Mouse (Mus musculus) embryonic facial prominence, embryonic 13.5 days (tissue): ENCODE measurements around the gene Pdcd1. TPM values are rescaled to one million over a fixed set of nuclear protein-coding genes. Genes with fewer than 3 reads are reported as not detected.

Experiments
- polyA plus RNA-seq: library from polyadenylated mRNA; unstranded; fragments of >200 nt; fragmentation: Nextera tagmentation; extraction: Ambion mirVana; gene quantifications from 2 replicates; pipeline ENCODE4 v1.2.1, GENCODE M21; 2015

Gene Pdcd1
- polyA plus RNA-seq, 1 experiment from 2014 or later, result not detected

Other genes with a start within 250 kb of the Pdcd1 start
- gene Ing5, start 248.6 kb downstream of the Pdcd1 start, polyA plus RNA-seq, result 16.1 and 16.5 TPM in 2 replicates
- 18.1 and 19.4 TPM in 2 replicates for gene D2hgdh, start 227.6 kb downstream of the Pdcd1 start, polyA plus RNA-seq
- 0.30 TPM in 1 of 2 replicates, not detected in the other for gene Gal3st2, start 191.2 kb downstream of the Pdcd1 start, polyA plus RNA-seq
- not detected in 2 replicates for gene Gal3st2b, start 134.2 kb downstream of the Pdcd1 start, polyA plus RNA-seq
- gene Gal3st2c, start 62.0 kb downstream of the Pdcd1 start, polyA plus RNA-seq, result not detected in 2 replicates
- not detected in 2 replicates for gene Neu4, start 32.1 kb downstream of the Pdcd1 start, polyA plus RNA-seq